Mouse (Mus musculus) spleen, postnatal 4 days (tissue): ENCODE results near the gene Gm20869.
"Not testable (repeated sequence)": the region's sequence is repeated elsewhere in the genome, so short reads cannot be mapped to it uniquely, and the experiment has no call there.

Source experiments
- DNase-seq, 2 experiments: peaks; one replicate each; pipeline ENCODE4 v3.0.0; 2022; ENCODE audit warnings: low spot score in 2 of 2

The Gm20869 gene

GRCm38 (mm10) chrY:71469149-71469548, at the start of gene Gm20869:
TSS of gene Gm20869 (plus strand) at chrY:71469449.
- DNase-seq = not testable (repeated sequence)
